Mouse (Mus musculus) G1E-ER4 (cell line): ENCODE measurements at regions not wholly inside any gene's neighbourhood (a gene's known extent, or its start where the extent isn't known, plus 50 kb on each side); places are given as distances from the start of the nearest gene placed in this dataset.

Experiments used
- GATA1 ChIP-seq: IDR thresholded peaks from one replicate; pipeline ENCODE4 v1.8.0; 2012; ENCODE audit warnings: low read length, inconsistent platforms

- no peak for TF ChIP-seq GATA1
Measured at GRCm38 (mm10) chr12:92509494-92509893, 660.5 kb upstream of the Sel1l start.

DNA sequence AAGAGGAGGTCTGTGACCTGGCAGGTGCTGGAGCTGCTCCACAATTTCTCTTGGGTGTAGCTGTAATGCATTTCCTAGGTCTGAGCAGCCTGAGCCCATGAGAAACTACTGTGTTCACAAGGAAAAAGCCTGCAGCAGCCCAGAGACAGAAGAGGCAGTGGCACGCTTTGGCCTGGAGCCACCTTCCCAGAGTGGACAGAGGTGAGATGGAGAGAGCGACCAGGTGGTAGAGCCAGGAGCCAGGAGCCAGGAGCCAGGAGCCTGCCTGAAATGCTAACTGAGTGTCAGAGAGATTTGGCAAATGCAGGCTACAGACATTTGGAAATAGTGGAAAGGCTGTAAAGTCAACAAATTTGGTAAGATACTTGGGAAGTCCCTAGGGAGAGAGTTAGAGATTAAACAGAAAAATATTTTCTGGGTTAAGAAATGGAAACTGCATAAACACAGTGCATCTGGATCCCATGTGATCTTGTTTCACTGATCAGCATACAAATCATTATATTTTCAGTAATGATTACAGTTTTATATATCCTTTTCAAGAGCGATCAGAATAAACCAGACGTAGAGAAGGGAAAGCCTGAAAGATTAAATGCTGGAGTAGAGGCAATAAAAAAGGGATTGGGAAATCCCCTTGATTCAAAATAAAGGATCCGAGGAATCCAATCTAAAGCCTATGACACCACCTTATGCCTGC, 660.0 kb upstream of the Sel1l start:
- no peak for TF ChIP-seq GATA1

DNA sequence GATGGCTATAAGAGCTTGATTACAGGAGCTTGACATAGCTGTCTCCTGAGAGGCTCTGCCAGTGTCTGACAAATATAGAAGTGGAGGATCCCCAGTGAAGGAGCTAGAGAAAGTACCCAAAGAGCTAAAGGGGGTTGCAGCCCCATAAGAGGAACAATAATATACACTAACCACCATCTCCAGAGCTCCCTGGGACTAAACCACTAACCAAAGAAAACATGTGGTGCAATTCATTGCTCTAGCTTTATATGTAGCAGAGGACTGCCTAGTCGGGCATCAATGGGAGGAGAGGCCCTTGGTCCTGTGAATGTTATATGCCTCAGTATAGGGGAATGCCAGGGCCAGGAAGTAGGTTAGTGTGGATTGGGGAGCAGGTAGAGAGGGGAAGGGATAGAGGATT, 635.0 kb upstream of the Sel1l start:
- no peak for TF ChIP-seq GATA1

DNA sequence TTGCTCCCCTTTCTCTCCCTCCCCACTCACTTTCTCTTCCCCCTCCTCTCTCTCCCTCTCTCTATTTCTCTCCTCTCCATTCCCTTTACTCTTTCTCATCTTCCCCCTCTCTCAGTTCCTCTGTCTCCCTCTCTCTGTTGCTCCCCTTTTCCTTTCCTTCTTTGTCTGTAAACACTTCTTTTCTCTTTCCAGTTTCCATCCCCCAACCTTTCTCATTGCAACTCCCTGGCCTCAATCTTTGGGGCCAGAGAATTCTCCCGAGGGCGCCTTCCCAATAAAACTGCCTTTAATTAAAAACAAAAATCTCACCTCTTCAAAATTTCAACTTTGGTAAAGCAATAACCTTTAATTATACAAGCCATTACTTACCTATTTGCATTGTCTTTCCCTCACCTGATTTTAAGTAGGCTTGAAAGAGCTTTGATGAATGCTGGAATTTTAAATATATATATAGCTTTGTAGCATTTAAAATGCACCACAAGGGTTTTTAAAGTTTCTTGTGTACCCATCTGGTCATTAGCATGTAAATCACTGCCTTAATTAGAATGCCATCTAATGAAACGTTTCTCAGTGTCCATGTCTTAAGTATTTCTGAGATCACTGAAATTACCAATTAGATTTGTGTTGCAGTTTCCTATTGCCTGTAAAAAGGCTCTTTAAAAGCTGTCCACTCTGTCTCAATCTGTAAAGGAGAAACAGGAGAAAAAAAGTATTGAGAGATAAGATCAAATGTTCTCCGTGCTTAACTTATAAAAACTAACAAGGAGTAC, 625.5 kb upstream of the Sel1l start:
- TF ChIP-seq GATA1, result no peak

DNA sequence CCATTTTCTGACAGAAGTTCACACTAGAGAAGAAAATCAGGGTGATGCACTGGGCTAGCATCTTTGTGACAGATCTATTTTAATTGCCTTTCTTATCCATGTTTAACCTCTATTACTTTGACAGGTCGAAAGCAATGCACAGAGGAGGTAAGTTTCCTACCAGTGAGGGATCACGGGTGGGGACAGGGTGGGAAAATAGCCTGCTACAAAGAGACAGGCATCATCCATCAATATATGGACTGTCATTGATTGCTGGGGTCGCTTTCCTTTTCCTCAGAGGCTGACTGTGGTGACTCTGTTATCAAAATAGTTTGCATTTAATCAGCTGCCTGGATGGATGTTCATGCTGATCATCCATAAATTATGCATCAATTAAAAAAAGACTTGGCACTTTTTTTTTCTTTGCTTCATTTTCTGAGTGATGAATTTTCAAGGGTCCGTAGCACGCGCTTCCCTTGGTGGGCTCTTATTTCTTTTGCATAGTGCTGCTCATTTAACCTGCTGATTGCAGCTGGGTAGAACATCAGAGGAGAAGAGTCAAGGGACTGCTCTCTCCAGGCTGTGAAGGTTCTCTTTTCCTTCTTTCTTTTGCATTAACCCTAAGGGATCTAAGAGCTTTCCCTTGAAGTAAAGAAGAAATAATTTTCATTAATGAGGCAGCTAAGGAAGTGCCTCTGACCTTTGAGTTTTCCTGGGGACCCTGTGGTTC, 602.3 kb upstream of the Sel1l start:
- no peak for TF ChIP-seq GATA1

DNA sequence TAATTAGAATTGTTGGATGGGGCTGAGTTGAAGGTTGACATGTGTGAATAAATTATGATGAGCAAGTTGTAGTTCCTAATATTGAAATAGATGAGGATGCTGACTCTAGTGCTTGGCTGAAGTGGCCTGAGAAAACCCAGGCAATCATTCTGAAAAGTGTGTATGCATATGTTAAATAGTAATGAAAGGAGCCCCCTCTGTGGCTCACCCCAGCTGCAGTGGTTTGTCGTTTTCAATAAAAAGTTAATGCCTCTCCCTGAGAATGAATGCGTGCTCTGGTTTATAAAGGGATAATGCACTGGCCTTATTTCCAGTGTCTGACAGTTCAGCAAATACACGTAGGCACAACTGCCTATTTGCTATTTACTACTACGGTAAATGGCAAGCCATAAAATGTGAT, 569.5 kb upstream of the Sel1l start:
- no peak for TF ChIP-seq GATA1

GRCm38 (mm10) chr12:92405506-92405905, 556.5 kb upstream of the Sel1l start:
- TF ChIP-seq GATA1, result no peak

DNA sequence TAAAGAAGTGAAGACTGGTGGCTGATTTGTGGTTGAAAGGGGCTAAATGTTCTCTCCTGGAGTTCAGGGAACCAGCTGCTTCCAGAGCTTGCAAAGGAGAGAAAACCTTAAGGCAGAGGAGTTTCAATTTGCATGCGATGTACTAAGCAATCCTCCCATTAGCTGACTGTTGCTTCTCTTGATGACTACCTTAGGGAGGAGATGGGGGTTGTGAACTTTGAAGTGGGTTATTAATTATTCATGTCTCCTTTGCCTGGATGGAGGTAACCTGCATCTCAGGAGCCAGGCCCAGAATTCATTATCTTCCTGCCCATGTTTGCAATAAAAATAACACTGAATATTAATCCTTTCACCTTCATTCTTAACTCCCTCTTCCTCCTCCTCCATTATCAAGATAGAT, 552.0 kb upstream of the Sel1l start:
- TF ChIP-seq GATA1, result no peak

- TF ChIP-seq GATA1, result no peak
Measured at GRCm38 (mm10) chr12:92386195-92386594, 537.2 kb upstream of the Sel1l start.

- TF ChIP-seq GATA1, result no peak
Measured at GRCm38 (mm10) chr12:92384266-92384937, 535.4 kb upstream of the Sel1l start.

DNA sequence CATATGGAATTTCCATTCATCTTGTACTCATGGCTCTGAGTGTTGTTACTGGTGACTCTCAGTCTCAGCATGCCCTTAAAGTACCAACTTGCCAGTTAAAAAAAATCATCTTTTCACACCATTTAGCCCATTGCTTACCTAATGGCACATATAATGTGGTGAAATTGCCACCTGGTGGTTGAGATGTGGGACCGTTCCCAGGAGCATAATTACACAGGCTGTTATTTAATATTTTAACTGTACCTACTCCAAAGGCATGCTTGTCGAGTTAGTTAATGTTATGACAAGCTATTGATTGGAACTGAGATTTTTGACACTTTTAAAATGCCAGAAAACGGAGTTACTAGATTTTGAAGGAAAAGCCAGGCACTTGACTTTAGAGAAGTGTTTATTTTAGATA, 530.2 kb upstream of the Sel1l start:
- no peak for TF ChIP-seq GATA1

DNA sequence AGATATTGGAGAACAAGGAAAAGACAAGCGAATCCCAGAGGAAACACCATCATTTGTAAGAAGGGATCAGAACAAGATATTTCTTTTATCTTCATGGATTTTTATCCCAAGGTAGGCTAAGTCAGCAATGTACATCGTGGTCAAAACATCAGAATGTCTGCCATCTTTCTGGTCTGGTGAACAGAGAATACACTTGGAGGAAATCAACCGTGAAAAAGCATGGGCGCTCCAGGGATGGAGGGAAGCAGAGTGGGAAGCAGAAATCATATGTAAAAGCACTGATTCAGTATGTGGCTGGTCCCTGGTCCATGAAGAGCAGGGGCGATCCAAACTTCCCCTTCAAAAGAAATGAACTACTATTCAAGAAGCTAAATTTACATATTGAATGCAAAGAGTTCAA, 517.0 kb upstream of the Sel1l start:
- no peak for TF ChIP-seq GATA1

DNA sequence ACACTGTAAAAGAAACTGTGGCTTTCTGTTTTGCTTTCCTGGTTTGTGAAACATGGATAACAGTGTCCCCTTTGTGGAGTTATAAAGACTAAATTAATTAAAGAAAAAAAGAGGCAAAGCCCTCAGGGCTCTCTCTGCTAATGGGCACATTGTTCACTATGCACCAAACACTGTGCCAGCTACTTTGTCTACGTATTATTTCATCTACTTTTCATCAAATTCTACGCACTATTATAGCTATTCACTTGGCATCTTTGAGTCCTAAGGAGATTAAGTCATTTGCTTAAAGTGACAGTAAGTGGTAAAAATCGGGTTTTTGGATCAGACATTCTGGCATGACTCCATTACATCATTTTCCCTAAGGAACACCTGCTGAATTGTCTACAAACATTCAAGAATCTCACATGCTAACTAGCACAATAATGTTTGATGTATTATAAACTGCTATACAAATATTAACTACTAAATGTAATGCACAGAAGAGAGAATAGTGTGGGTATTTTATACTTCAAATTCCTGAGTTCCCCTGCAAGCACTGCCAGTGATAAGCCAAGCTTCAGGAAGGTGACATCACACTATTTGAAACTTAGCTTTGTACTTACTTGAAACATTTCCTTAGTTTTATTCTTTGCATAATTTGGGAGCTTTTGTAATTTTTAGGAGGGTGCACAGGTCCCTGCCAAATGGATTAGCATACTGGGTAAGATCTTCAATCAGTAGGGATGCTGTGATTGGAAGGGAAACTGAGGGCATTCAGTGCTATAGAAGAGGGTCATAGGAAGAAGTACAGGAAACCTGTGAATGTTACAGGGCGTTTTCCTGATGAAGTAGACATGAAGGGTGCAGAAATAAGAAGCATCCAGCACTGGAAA, 504.7 kb upstream of the Sel1l start:
- no peak for TF ChIP-seq GATA1

DNA sequence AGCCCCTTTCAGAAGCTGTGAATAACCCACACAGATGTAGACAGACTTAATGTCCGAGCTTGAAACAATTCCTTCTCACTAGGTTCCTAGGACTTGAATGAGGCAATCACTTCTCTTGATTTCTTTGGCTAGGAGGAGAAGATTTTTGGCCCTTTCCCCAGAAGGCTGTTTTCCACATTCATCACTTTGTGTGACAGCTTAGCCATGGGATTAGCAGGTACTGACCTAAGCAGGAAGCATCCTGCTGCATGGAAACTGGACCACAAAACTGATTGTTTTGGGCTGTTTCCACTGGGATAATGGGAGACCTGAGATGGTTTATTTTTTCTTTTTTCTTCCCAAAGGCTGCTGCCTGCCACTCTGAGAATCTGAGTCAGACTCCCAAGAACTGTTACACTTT, 469.3 kb upstream of the Sel1l start:
- no peak for TF ChIP-seq GATA1

DNA sequence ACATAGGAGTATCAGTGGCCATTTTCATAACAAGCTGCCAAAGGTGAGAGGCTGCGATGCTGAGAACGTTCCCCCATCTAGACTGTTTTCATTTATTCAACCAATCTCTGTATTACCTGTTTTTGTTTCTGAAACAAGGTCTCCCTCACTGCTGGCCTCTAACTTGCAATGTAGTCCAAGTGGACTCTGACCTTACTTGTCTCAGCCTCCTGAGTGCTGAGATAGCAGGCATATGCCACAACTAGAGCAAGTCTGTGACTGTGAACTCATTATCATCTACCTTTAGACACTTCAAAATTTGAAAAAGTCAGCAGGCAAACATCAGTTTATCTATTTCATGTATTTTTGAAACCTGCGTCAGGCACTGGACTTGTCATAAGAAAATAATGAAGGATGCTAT, 468.7 kb upstream of the Sel1l start:
- TF ChIP-seq GATA1, result no peak
